Mouse (Mus musculus) megakaryocyte, embryonic 14.5 days (primary cell): ENCODE data around the gene H2-D1. TPM values are rescaled to one million over a fixed set of nuclear protein-coding genes. Genes with fewer than 3 reads are reported as not detected.
"Not testable (repeated sequence)": the region's sequence is repeated elsewhere in the genome, so short reads cannot be mapped to it uniquely, and the experiment has no call there.

Experiments
- H3K27me3 ChIP-seq: replicated peaks from 2 replicates; pipeline ENCODE3; 2012; ENCODE audit warnings: inconsistent platforms
- H3K36me3 ChIP-seq: replicated peaks from 2 replicates; pipeline ENCODE3; 2012; ENCODE audit warnings: low read length, inconsistent platforms, mixed read lengths
- H3K4me1 ChIP-seq: 2 replicates; pipeline ENCODE4 v1.6.1; 2012; ENCODE audit warnings: inconsistent platforms
- H3K4me3 ChIP-seq: replicated peaks from 2 replicates; pipeline ENCODE3; 2012; ENCODE audit warnings: moderate library complexity, mild to moderate bottlenecking, inconsistent platforms
- H3K9me3 ChIP-seq: 2 replicates; pipeline ENCODE4 v1.6.1; 2012; ENCODE audit warnings: inconsistent platforms
- FLI1 ChIP-seq: IDR thresholded peaks from 2 replicates; pipeline ENCODE4 v1.6.1; 2012; ENCODE audit warnings: low read length, inconsistent platforms, mixed read lengths
- GATA1 ChIP-seq: IDR thresholded peaks from 3 replicates; pipeline ENCODE4 v1.6.1; 2012; ENCODE audit warnings: mixed read lengths, low read length, inconsistent platforms, borderline replicate concordance
- polyA plus RNA-seq: library from polyadenylated mRNA; stranded (reverse); fragments of >175 nt; gene quantifications from 2 replicates; pipeline ENCODE4 v1.2.3, GENCODE M21; 2012; ENCODE audit warnings: low replicate concordance; ENCODE audit not compliant: insufficient read depth

The H2-D1 gene
- polyA plus RNA-seq, 1 experiment, result 362 TPM

GRCm38 (mm10) chr17:35272249-35272648 lies 9.7 kb downstream of the H2-D1 start:
- Histone ChIP-seq H3K27me3 (peaks cover 17% of the 10 kb centered on the region), H3K4me1 (peaks cover 28% of the 10 kb centered on the region), H3K9me3 (peaks cover 16% of the 10 kb centered on the region), H3K36me3 (peaks cover 7% of the 10 kb centered on the region), H3K4me3 (no peak overlapping the region)
- TF ChIP-seq GATA1 (no peak), FLI1 (no peak)

GRCm38 (mm10) chr17:35274770-35275169 lies 12.2 kb downstream of the H2-D1 start:
- Histone ChIP-seq H3K36me3 (no peaks in the 10 kb centered on the region), H3K4me1 (peaks cover 16% of the 10 kb centered on the region), H3K9me3 (peaks cover 16% of the 10 kb centered on the region), H3K27me3 (peaks cover 33% of the 10 kb centered on the region), H3K4me3 (peak overlapping the region; percentile 25)
- TF ChIP-seq FLI1, result no peak
- no peak for TF ChIP-seq GATA1

- Histone ChIP-seq H3K4me3 (no peak overlapping the region), H3K4me1 (peaks cover 19% of the 10 kb centered on the region), H3K27me3 (peaks cover 40% of the 10 kb centered on the region), H3K36me3 (no peaks in the 10 kb centered on the region), H3K9me3 (peaks cover 16% of the 10 kb centered on the region)
- TF ChIP-seq GATA1 (no peak), FLI1 (no peak)
Measured at GRCm38 (mm10) chr17:35276304-35276864, 13.9 kb downstream of the H2-D1 start.

GRCm38 (mm10) chr17:35278049-35278448 lies 15.5 kb downstream of the H2-D1 start:
- peaks cover 47% of the 10 kb centered on the region for H3K27me3 ChIP-seq
- H3K36me3 ChIP-seq, result no peaks in the 10 kb centered on the region
- peaks cover 19% of the 10 kb centered on the region for H3K4me1 ChIP-seq
- H3K9me3 ChIP-seq, result peaks cover 6% of the 10 kb centered on the region
- no peak for TF ChIP-seq GATA1
- no peak for TF ChIP-seq FLI1
- H3K4me3 ChIP-seq, result no peak overlapping the region

- Histone ChIP-seq H3K9me3 (no peaks in the 10 kb centered on the region), H3K4me3 (no peak overlapping the region), H3K36me3 (no peaks in the 10 kb centered on the region), H3K4me1 (peaks cover 19% of the 10 kb centered on the region), H3K27me3 (peaks cover 54% of the 10 kb centered on the region)
- TF ChIP-seq GATA1, result no peak
- no peak for TF ChIP-seq FLI1
Measured at GRCm38 (mm10) chr17:35278957-35279688, 16.6 kb downstream of the H2-D1 start.

- peaks cover 8% of the 10 kb centered on the region; the same call in 1 of the 2 replicates for H3K4me1 ChIP-seq
- H3K4me3 ChIP-seq, result no peak overlapping the region
- H3K9me3 ChIP-seq, result no peaks in the 10 kb centered on the region
- TF ChIP-seq GATA1 (no peak), FLI1 (no peak)
- peaks cover 58% of the 10 kb centered on the region for H3K27me3 ChIP-seq
- H3K36me3 ChIP-seq, result no peaks in the 10 kb centered on the region
Measured at GRCm38 (mm10) chr17:35280276-35280675, 17.7 kb downstream of the H2-D1 start.

GRCm38 (mm10) chr17:35285431-35285830 lies 22.9 kb downstream of the H2-D1 start:
- peaks cover 50% of the 10 kb centered on the region for H3K27me3 ChIP-seq
- H3K9me3 ChIP-seq, result no peaks in the 10 kb centered on the region
- no peak for TF ChIP-seq FLI1
- TF ChIP-seq GATA1, result no peak
- H3K36me3 ChIP-seq, result no peaks in the 10 kb centered on the region
- H3K4me1 ChIP-seq, result no peaks in the 10 kb centered on the region
- no peak overlapping the region for H3K4me3 ChIP-seq

GRCm38 (mm10) chr17:35295796-35296195 lies 33.3 kb downstream of the H2-D1 start:
- H3K36me3 ChIP-seq, H3K4me1 ChIP-seq, H3K4me3 ChIP-seq: not testable (repeated sequence)
- H3K9me3 ChIP-seq, result peaks cover 39% of the 10 kb centered on the region
- H3K27me3 ChIP-seq, result peaks cover 32% of the 10 kb centered on the region

- Histone ChIP-seq H3K9me3 (peaks cover 17% of the 10 kb centered on the region), H3K27me3 (peaks cover 33% of the 10 kb centered on the region)
- H3K4me3 ChIP-seq, H3K4me1 ChIP-seq, H3K36me3 ChIP-seq: not testable (repeated sequence)
Measured at GRCm38 (mm10) chr17:35300261-35300945, 37.9 kb downstream of the H2-D1 start.

- H3K4me1 ChIP-seq, result peaks cover 9% of the 10 kb centered on the region
- H3K27me3 ChIP-seq, result peaks cover 42% of the 10 kb centered on the region
- TF ChIP-seq FLI1, result no peak
- no peak for TF ChIP-seq GATA1
- H3K4me3 ChIP-seq, result peak overlapping the region; percentile 72
- peaks cover 13% of the 10 kb centered on the region for H3K9me3 ChIP-seq
- peaks cover 2% of the 10 kb centered on the region for H3K36me3 ChIP-seq
Measured at GRCm38 (mm10) chr17:35301645-35302258, 39.2 kb downstream of the H2-D1 start.
